Mouse (Mus musculus) right cerebral cortex, adult 18-20 months (tissue): ENCODE measurements around the gene Hspa12b.

ENCODE experiments used
- DNase-seq: peaks from one replicate; pipeline ENCODE4 v3.0.0; 2022; ENCODE audit warnings: mixed read lengths

Hspa12b gene

GRCm38 (mm10) chr2:131130849-131131248, 3.8 kb downstream of the Hspa12b start:
- no peak for DNase-seq

- no peak for DNase-seq
Observed at GRCm38 (mm10) chr2:131132111-131132888, 5.2 kb downstream of the Hspa12b start.

GRCm38 (mm10) chr2:131132930-131133547, 6.0 kb downstream of the Hspa12b start, which contains the start of gene Gm11037:
TSS of gene Gm11037 (plus strand) at chr2:131133497.
- no peak for DNase-seq

- no peak for DNase-seq
Observed at GRCm38 (mm10) chr2:131134381-131134780, 7.3 kb downstream of the Hspa12b start.

GRCm38 (mm10) chr2:131134826-131135400, 7.8 kb downstream of the Hspa12b start:
- DNase-seq, result no peak

GRCm38 (mm10) chr2:131135521-131136139, 8.6 kb downstream of the Hspa12b start:
- DNase-seq, result no peak

GRCm38 (mm10) chr2:131138296-131138695, 11.2 kb downstream of the Hspa12b start:
- DNase-seq, result no peak

GRCm38 (mm10) chr2:131138760-131139159, 11.7 kb downstream of the Hspa12b start:
- DNase-seq, result no peak

- DNase-seq, result no peak
Observed at GRCm38 (mm10) chr2:131139287-131139686, 12.2 kb downstream of the Hspa12b start.

GRCm38 (mm10) chr2:131139886-131140532, 12.9 kb downstream of the Hspa12b start:
- no peak for DNase-seq

GRCm38 (mm10) chr2:131140533-131140905, 13.4 kb downstream of the Hspa12b start:
- no peak for DNase-seq

GRCm38 (mm10) chr2:131141336-131141986, 14.4 kb downstream of the Hspa12b start:
- DNase-seq, result no peak

- peak; percentile 26 for DNase-seq
Observed at GRCm38 (mm10) chr2:131142592-131142991, 15.5 kb downstream of the Hspa12b start.

GRCm38 (mm10) chr2:131143007-131143780, 16.1 kb downstream of the Hspa12b start:
- DNase-seq, result no peak

GRCm38 (mm10) chr2:131145121-131145520, 18.0 kb downstream of the Hspa12b start:
- DNase-seq, result no peak

GRCm38 (mm10) chr2:131145536-131145935, 18.5 kb downstream of the Hspa12b start:
- DNase-seq, result no peak

GRCm38 (mm10) chr2:131146193-131147042, 19.3 kb downstream of the Hspa12b start:
- DNase-seq, result peak; percentile 63

GRCm38 (mm10) chr2:131147043-131147365, 19.9 kb downstream of the Hspa12b start:
- no peak for DNase-seq

GRCm38 (mm10) chr2:131148353-131149253, 21.5 kb downstream of the Hspa12b start:
- DNase-seq, result no peak

GRCm38 (mm10) chr2:131149254-131149578, 22.1 kb downstream of the Hspa12b start:
- DNase-seq, result no peak
